Mouse (Mus musculus) liver, embryonic 14.5 days (tissue): ENCODE results near the gene Gm10282.

Experiments
- CTCF ChIP-seq: IDR thresholded peaks from 2 replicates; pipeline ENCODE4 v1.5.1; 2016; ENCODE audit warnings: antibody characterized with exemption, low read depth, control low read depth
- EP300 ChIP-seq: IDR thresholded peaks from 2 replicates; pipeline ENCODE4 v1.6.1; 2016; ENCODE audit warnings: antibody characterized with exemption, low read depth

DNA sequence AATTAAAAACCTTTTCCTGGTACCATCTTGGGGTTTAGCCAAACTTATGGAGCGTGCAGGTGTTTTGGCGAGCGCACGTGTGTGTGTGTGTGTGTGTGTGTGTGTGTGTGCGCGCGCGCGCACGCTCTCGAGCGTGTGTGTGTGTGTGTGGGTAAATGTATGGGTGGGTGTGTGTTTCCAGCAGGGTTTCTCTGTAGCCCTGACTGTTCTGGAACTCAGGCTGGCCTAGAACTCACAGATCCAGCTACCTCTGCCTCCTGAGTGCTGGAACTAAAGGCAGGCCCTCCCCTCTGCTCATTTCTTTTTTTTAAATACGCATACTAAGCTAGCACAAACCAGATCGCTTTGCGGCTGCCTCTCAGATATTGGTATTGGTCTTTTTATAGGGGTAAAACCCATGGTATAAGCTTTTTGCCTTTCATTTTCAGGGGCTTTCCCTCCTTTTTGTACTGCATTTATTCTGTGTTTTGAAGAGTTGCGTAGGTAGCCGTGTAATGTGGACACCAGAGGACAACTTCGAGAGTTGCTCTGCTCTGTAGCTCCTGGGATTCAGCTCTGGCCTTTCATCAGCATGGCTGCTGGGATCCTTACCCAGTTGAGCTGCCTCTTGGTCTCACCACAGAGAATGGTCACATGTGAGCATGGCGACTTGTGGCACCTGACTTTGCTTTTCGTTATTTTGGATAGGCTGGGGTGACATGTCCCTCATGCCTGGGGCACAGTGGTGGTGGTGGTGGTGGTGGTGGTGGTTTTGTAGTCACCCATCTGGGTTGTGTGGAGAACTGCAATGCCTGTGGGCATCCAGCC lies 16.8 kb upstream of the Gm10282 start:
- TF ChIP-seq CTCF = no peak
- TF ChIP-seq EP300 = no peak
